8 mouse cellular contexts compared by ENCODE assay signal in the genomic region with DNA sequence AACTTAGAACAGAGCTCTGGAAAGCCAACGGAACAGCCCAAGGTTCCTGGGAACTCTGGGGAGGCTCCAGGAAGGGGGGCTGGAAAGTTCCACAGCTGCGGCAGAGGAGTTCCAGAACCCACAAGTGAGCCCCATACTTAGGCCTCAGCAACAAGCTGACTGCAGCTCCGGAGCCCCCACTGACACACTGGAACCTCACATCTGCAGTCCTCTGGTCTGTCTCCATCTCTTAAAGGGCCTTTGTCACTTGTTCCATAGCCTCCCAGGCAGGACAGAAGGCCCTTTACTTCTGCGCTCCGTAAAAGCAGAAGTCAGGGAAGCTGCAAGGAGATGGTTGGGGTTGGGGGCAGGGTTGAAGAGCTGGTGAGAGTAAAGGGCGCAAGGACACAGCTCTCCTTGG. TPM values are rescaled to one million over a fixed set of nuclear protein-coding genes. Genes with fewer than 3 reads are reported as not detected.
DNase-seq lines count a peak whose midpoint lies in the region; ATAC-seq and TF ChIP-seq lines count a peak whose summit lies in the region.

No protein-coding gene starts in this region.

- DNase-seq in gastrocnemius, adult 18-20 months (ENCODE audit: low spot score): peak; percentile 22
- DNase-seq in gastrocnemius, postnatal 36 days: no peak
- DNase-seq in liver, adult 2 months (ENCODE audit: extremely low read depth, low read depth, low spot score): no peak
- no peak for DNase-seq in cerebellum, postnatal 36 days

- no peak overlapping the region for H3K4me3 ChIP-seq in liver, adult 2 months (ENCODE audit: insufficient read depth, low read depth, low read length)
- no peak overlapping the region for H3K4me3 ChIP-seq in liver, embryonic 12.5 days
- H3K4me3 ChIP-seq in neural tube, embryonic 13.5 days: no peak overlapping the region
- H3K4me3 ChIP-seq in forebrain, embryonic 13.5 days: no peak overlapping the region

- H3K9ac ChIP-seq in liver, adult 2 months (ENCODE audit: low read depth, low read length): no peak overlapping the region
- H3K9ac ChIP-seq in liver, embryonic 12.5 days: no peak overlapping the region
- no peak overlapping the region for H3K9ac ChIP-seq in neural tube, embryonic 13.5 days
- no peak overlapping the region for H3K9ac ChIP-seq in forebrain, embryonic 13.5 days

- 79% methylated on average over 6 of the region's 6 CpGs for WGBS in liver, adult 2 months
- 43% methylated on average over 6 of the region's 6 CpGs for WGBS in liver, embryonic 12.5 days (ENCODE audit: insufficient replicate concordance)
- WGBS in neural tube, embryonic 13.5 days: 71% methylated on average over 6 of the region's 6 CpGs
- WGBS in forebrain, embryonic 13.5 days: 85% methylated on average over 6 of the region's 6 CpGs

- no peak for TF ChIP-seq CTCF in liver, adult 2 months (IDR thresholded peaks at IDR 0.05; ENCODE audit: low read depth, low read length)

- no peaks in the 10 kb centered on the region for H3K36me3 ChIP-seq in liver, adult 2 months (ENCODE audit: control insufficient read depth, insufficient read depth, low read length)
- no peaks in the 10 kb centered on the region; the same call in 1 of the 2 replicates for H3K36me3 ChIP-seq in liver, embryonic 12.5 days
- H3K36me3 ChIP-seq in neural tube, embryonic 13.5 days: no peaks in the 10 kb centered on the region
- no peaks in the 10 kb centered on the region for H3K36me3 ChIP-seq in forebrain, embryonic 13.5 days (ENCODE audit: poor library complexity, severe bottlenecking)

- no peak for ATAC-seq in liver, embryonic 12.5 days
- ATAC-seq in granulocyte monocyte progenitor cell, adult 5-6 weeks (replicated peaks; ENCODE audit: poor library complexity, severe bottlenecking): peak; percentile 84
- ATAC-seq in neural tube, embryonic 13.5 days (ENCODE audit: low read depth): no peak
- no peak for ATAC-seq in forebrain, embryonic 13.5 days

- H3K4me1 ChIP-seq in liver, adult 2 months (ENCODE audit: control insufficient read depth, insufficient read depth, low read length): no peaks in the 10 kb centered on the region
- peaks cover 20% of the 10 kb centered on the region for H3K4me1 ChIP-seq in liver, embryonic 12.5 days
- peaks cover 20% of the 10 kb centered on the region for H3K4me1 ChIP-seq in neural tube, embryonic 13.5 days (replicated peaks)
- H3K4me1 ChIP-seq in forebrain, embryonic 13.5 days: no peaks in the 10 kb centered on the region; the same call in 1 of the 2 replicates

- no peak overlapping the region for H3K4me2 ChIP-seq in liver, embryonic 12.5 days
- H3K4me2 ChIP-seq in neural tube, embryonic 13.5 days: peak overlapping the region; percentile 0; the same call in 1 of the 2 replicates
- H3K4me2 ChIP-seq in forebrain, embryonic 13.5 days: no peak overlapping the region

- H3K27ac ChIP-seq in liver, adult 2 months (replicated peaks; ENCODE audit: insufficient read depth, low read depth, low read length): peak overlapping the region; percentile 7; the same call in 1 of the 2 replicates
- no peak overlapping the region for H3K27ac ChIP-seq in liver, embryonic 12.5 days
- peak overlapping the region; percentile 54 for H3K27ac ChIP-seq in neural tube, embryonic 13.5 days (replicated peaks)
- H3K27ac ChIP-seq in forebrain, embryonic 13.5 days: no peak overlapping the region

- H3K27me3 ChIP-seq in liver, adult 2 months (ENCODE audit: control insufficient read depth, insufficient read depth, low read length): no peaks in the 10 kb centered on the region
- H3K27me3 ChIP-seq in liver, embryonic 12.5 days (replicated peaks): no peaks in the 10 kb centered on the region; the same call in 1 of the 2 replicates
- no peaks in the 10 kb centered on the region for H3K27me3 ChIP-seq in neural tube, embryonic 13.5 days
- no peaks in the 10 kb centered on the region for H3K27me3 ChIP-seq in forebrain, embryonic 13.5 days

- H3K9me3 ChIP-seq in liver, embryonic 12.5 days (replicated peaks): no peaks in the 10 kb centered on the region
- no peaks in the 10 kb centered on the region for H3K9me3 ChIP-seq in neural tube, embryonic 13.5 days
- H3K9me3 ChIP-seq in forebrain, embryonic 13.5 days (replicated peaks): no peaks in the 10 kb centered on the region

- peaks cover 29% of the 10 kb centered on the region; the same call in 1 of the 2 replicates for H3K79me2 ChIP-seq in liver, adult 2 months (ENCODE audit: control insufficient read depth, insufficient read depth, low read length)

- intact Hi-C loops in gastrocnemius, postnatal 36 days (cut with DNase I): no loop called here

- TF ChIP-seq POLR2A in liver, adult 2 months (IDR thresholded peaks at IDR 0.05; ENCODE audit: extremely low read depth, insufficient read depth, low read length): no peak

RNA-seq across cellular contexts. Expression of gene Creb3l2, which starts 23.0 kb away (rescaled TPM):
- total RNA-seq in gastrocnemius, adult 18-20 months (2021): 10 to 100 TPM; 11.9 to 13.2 TPM
- 1 to 10 TPM; 8.6 to 9.4 TPM for total RNA-seq in gastrocnemius, postnatal 36 days (2021)
- total RNA-seq in liver, adult 2 months (2014; rRNA removed): 2.7 and 4.4 TPM in 2 replicates
- 5.1 and 6.6 TPM in 2 replicates for polyA plus RNA-seq in liver, adult 2 months (2012; rRNA removed)
- polyA plus RNA-seq in liver, embryonic 12.5 days (2016; fragmentation: Nextera tagmentation; extraction: Ambion mirVana): 5.0 and 5.1 TPM in 2 replicates
- total RNA-seq in granulocyte monocyte progenitor cell, adult 5-6 weeks (2014; fragmentation: Nextera tagmentation): 12.1 and 12.4 TPM in 2 replicates
- total RNA-seq in granulocyte monocyte progenitor cell, adult 5-6 weeks (2017): 3.9 and 4.2 TPM in 2 replicates
- polyA plus RNA-seq in neural tube, embryonic 13.5 days (2015; fragmentation: Nextera tagmentation; extraction: Ambion mirVana): 5.7 and 7.5 TPM in 2 replicates
- 2.0 and 2.1 TPM in 2 replicates for polyA plus RNA-seq in forebrain, embryonic 13.5 days (2015; fragmentation: Nextera tagmentation; extraction: Ambion mirVana)

Comparison
In these comparisons a context has a peak if more than half of its experiments do, and no peak if none do; other contexts are left out.
1. H3K27ac ChIP-seq: peak in liver, adult 2 months (single experiment) and neural tube, embryonic 13.5 days (single experiment); none in liver, embryonic 12.5 days (single experiment) and forebrain, embryonic 13.5 days (single experiment).